Mouse (Mus musculus) heart, postnatal 10 days (tissue): Measurements from ENCODE around the gene Krt6b. TPM values are rescaled to one million over a fixed set of nuclear protein-coding genes. Genes with fewer than 3 reads are reported as not detected.
"Not testable (repeated sequence)": the region's sequence is repeated elsewhere in the genome, so short reads cannot be mapped to it uniquely, and the experiment has no call there.

Experiments
- DNase-seq, 2 experiments: peaks; one replicate each; pipeline ENCODE4 v3.0.0; 2021
- intact Hi-C: fragments of 180-260 bp; cut with DNase I; formaldehyde crosslinking; loops from one replicate; pipeline ENCODE4 v1.15.1; 2025
- total RNA-seq, 2 experiments: library from RNA; stranded (reverse); gene quantifications; 2 replicates each; pipeline ENCODE4 v1.2.3; 2021

Gene Krt6b
- total RNA-seq: under 1 TPM; 0.12 to 0.15 TPM

- no peak for DNase-seq
- intact Hi-C loops: no loop called here
Observed at GRCm38 (mm10) chr15:101680187-101680586, at the start of gene Krt6b. Gene Krt6b (minus strand): TSS chr15:101680287.

GRCm38 (mm10) chr15:101724686-101725085, 44.6 kb upstream of the Krt6b start:
- no peak for DNase-seq
- intact Hi-C loops: no loop called here

DNA sequence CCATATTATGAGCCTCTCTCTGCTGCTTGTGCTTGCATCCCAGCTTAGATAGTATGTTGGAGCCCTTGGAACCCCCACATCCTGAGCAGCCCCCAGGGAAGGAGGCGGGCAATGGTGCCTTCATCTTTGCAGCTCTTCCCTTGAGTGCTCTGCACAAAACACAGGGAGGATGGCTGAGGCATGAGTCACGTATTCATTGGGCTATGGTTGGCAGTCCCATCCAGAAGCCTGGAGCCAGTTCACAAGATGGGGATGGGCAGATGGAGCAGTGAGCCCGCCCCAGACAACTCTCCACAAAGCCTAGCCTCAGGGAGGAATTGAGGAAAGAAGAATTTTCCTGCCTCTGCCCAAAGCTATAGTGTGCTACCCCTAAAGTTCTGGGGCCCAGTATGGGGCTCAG, 35.7 kb upstream of the Krt6b start:
- DNase-seq: no peak
- intact Hi-C loops: no loop called here

- intact Hi-C loops: no loop called here
- DNase-seq: no peak
Observed at GRCm38 (mm10) chr15:101714356-101714755, 34.3 kb upstream of the Krt6b start.

GRCm38 (mm10) chr15:101713731-101714130, 33.6 kb upstream of the Krt6b start:
- intact Hi-C loops: no loop called here
- DNase-seq: no peak

GRCm38 (mm10) chr15:101712720-101713119, 32.6 kb upstream of the Krt6b start, which contains the start of gene Krt5:
Gene Krt5 (minus strand): TSS chr15:101712898.
- intact Hi-C loops: no loop called here
- DNase-seq: no peak

- no peak for DNase-seq
- intact Hi-C loops: loop anchor here (10.0 kb wide), 1 partner anchor 374 kb away; no protein-coding TSS in a partner anchor
Observed at GRCm38 (mm10) chr15:101708683-101709082, 28.6 kb upstream of the Krt6b start.

GRCm38 (mm10) chr15:101707454-101707853, 27.4 kb upstream of the Krt6b start:
- intact Hi-C loops: loop anchor here (10.0 kb wide), 1 partner anchor 373 kb away; no protein-coding TSS in a partner anchor
- no peak for DNase-seq

DNA sequence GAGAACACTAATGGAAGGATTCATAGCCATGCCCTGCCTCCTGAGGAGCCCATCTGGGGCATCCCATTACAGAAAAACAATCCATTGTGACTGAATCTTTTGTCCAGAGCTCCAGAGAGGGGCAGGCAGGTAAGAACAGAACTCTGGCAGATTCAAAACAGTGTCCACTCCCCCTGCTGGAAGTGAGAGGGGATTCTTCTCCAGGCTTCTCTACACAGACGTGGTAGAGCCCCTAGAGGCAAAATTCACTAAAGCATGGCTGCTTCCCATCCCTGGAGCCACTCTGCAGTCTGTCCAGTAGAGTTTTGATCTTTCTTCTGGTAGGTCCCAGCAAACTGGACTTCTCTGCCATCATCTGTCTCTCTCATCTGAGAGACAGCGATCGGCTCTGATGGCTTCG, 24.0 kb upstream of the Krt6b start:
- peak; percentile 6 to 20 for DNase-seq
- intact Hi-C loops: loop anchor here (5.0 to 10.0 kb wide), 2 partner anchors 167 to 369 kb away; no protein-coding TSS in a partner anchor

DNA sequence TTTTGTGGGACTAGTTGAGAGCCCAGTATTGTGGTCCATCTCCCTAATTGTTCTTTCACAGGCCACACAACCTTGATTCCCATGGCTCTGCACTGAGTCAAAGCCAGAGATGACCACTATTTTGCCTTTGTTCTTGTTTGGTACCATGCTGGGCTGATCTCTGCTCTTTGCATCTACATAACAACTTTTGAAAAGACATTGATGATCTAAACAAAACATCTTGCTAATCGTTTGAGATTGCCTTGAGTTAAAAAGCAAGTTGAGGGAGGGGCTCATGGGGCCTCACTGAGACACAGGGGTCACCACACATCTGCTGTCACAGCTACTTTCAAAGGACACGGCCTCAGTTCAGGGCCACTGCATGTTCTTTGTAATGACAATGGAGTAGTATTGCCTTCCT, 22.3 kb upstream of the Krt6b start:
- intact Hi-C loops: loop anchor here (5.0 to 10.0 kb wide), 2 partner anchors 165 to 368 kb away; no protein-coding TSS in a partner anchor
- no peak for DNase-seq

DNA sequence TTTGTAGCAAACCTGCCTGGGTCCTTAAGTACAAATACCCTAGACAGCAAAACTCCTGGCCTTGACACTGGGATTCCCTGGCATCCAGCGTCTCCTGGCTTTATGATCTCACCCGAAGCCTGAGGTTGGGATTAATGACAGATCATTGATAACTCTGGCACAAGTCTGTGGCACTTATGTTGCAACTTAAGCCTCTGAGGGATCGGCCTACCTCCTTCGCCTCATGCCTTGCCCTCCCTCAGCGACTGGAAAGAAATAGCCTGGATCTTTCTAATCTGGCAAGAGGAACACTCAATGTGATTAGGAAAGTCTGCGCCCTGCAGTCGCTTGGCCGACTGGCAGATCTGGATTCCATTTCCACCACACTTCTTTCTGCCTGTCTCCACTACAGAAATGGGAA, 19.8 kb upstream of the Krt6b start:
- DNase-seq: no peak
- intact Hi-C loops: loop anchor here (5.0 to 10.0 kb wide), 2 partner anchors 163 to 365 kb away; no protein-coding TSS in a partner anchor

DNA sequence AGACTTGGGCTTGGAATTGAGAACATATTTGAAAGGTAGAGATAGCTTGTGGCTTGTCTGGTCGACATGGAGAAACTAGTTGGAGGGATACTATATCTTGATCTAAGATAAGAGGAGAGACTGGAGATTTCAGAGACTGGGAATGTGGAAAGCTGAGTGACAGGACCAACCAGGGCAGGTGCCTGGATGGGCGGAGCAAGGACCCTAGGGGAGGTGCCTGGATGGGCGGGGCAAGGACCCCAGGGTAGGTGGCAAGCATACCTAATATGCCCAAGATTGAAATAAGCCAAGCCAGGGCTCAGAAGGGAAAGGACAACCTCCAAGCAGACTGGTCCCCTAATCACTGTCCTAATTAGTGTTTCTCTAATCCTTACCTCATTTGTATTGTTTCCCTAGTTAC, 19.1 kb upstream of the Krt6b start:
- DNase-seq: no peak
- intact Hi-C loops: no loop called here

GRCm38 (mm10) chr15:101697326-101698188, 17.5 kb upstream of the Krt6b start:
- intact Hi-C loops: no loop called here
- DNase-seq: no peak

DNA sequence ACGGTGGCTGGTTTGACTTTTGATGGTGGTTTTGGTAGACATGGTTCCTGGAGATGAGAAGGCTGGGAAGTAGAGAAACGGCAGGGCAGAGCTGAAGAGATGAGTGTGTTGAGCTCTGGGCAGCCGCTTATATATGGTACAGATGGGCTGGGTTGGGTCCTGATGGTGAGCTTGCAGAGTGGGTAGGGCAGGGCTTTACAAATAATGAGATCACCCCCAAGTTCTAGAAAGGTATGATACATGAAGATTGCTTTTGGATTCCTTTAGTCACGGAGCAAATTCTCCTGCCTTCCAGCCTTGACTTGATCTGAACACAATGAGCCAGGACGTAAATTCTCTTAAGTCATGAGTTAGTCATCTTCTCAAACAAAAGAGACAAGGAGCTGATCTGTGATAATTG, 14.1 kb upstream of the Krt6b start, which contains the start of gene Krt6a:
Krt6a (minus strand) TSS at position 101 of the 400 bp plus-strand sequence.
- intact Hi-C loops: no loop called here
- DNase-seq: no peak

DNA sequence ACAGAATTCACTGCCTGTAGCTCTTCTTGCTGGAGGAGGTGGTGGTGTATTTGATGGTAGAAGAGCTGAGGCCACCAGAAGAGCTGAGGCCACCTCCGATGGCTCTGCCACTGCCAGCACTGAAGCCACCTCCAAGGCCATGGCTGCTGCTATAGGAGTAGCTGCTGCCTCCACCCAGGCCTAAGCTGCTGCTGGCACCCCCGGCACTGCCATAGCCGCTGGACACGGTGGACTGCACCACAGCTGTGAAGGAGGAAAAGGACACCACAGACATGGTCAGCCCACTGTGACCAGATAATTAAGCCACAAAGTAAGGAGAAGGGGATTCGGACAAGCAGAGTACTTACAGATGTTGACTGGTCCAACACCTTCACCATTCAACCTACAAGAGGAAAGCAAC, 10.4 kb upstream of the Krt6b start:
- intact Hi-C loops, DNase-seq: not testable (repeated sequence)

GRCm38 (mm10) chr15:101688161-101688560, 8.1 kb upstream of the Krt6b start:
- DNase-seq: no peak
- intact Hi-C loops: no loop called here

DNA sequence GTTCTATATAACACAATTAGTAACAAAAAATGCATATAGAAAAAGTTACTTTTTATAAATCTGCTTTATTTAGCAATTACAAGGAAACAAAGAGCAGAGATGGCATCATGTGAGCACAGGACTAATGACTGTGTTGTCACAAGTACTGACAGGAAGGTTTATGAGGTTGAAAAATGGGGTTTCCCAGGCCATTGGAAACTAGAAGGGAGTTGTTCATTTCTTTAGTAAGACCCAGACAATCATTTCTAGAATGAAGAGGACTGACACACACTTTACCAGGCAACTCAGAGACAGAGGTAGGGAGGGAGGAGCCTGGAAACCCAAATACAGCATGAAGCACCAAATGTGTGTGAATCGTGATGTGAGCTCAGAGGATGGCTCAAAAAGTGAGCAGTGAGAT, 4.1 kb downstream of the Krt6b start:
- DNase-seq: no peak
- intact Hi-C loops: no loop called here

- intact Hi-C loops: no loop called here
- DNase-seq: no peak
Observed at GRCm38 (mm10) chr15:101652736-101653265, 27.3 kb downstream of the Krt6b start.

DNA sequence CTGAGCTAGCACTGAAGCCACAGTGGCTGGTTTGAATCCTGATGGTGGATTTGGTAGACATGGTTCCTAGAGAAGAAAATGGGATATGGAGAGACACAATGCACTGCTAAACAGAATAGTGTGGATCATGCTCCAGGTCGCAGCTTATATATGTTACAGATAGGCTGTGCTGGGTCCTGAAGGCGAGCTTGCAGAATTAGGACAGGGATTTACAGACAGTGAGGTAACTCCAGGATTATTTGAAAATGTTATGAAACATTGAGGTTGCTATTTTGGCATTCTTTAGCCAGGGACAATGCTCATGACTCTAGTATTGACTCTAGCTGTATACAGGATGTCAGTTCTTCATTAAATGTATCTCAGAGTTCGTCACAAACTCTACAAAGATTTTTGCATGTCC, 32.8 kb downstream of the Krt6b start, which contains the start of gene Gm5478:
Gm5478 (minus strand) TSS at position 101 of the 400 bp plus-strand sequence.
- no peak for DNase-seq
- intact Hi-C loops: no loop called here

- intact Hi-C loops: no loop called here
Observed at GRCm38 (mm10) chr15:101627884-101628283, 52.2 kb downstream of the Krt6b start, which contains the start of gene Gm5414. Gene Gm5414 (minus strand): TSS chr15:101628188.

More at GRCm38 (mm10) chr15:101627884-101628283, 52.2 kb downstream of the Krt6b start, which contains the start of gene Gm5414:
- DNase-seq: no peak
